Mouse (Mus musculus): ENCODE measurements around the gene 4930539E08Rik.

The 4930539E08Rik gene

DNA sequence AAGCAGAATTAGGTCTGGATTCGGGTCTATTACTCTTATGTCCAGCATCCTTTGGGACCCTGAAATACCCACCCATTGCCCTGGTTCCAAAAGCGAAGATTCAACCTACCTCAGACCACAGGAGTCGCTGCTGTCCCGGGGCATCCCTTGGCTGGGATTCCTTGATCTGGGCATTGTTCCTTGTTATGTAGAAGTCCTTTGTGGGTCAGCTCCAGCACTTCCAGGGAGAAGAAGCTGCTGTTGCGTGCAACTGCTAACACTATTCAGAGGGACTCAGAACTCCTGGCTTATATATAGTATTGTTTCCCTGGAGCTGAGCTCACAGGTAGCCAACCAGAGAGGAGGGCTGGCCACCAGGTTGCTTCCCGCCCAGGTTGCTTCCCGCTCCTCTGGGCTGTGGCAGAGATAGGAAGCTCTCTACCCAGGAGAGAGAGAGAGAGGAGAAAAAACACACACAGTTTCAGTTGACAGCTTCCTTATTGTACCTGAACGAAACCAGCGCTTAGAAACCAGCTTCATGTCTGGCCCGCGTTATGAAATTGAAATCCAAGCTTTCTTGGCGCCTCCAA lies at the start of gene 4930539E08Rik:
4930539E08Rik (minus strand) TSS at position 265 of the 569 bp plus-strand sequence.
- DNase-seq (ENCODE audit: low read depth, low spot score), result no peak

DNA sequence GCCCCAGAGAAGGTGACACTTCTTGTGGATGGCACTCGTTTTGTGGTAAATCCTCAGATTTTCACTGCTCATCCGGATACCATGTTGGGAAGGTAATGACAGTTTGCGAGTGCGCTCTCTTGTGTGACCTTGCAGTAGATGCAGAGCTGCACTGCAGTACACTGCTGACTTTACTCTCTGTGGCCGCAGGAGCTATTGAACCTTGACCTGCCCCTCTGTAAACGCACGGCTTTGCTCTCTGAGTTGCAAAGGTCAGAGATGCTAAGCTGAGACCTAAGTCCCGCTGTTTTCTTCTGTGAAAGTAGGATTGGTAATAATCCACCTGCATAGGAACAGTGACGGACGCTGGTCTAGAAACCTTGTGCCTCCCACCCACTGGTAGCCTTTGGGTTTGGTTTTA lies 46.5 kb upstream of the 4930539E08Rik start:
- DNase-seq (ENCODE audit: low read depth, low spot score), result no peak

DNA sequence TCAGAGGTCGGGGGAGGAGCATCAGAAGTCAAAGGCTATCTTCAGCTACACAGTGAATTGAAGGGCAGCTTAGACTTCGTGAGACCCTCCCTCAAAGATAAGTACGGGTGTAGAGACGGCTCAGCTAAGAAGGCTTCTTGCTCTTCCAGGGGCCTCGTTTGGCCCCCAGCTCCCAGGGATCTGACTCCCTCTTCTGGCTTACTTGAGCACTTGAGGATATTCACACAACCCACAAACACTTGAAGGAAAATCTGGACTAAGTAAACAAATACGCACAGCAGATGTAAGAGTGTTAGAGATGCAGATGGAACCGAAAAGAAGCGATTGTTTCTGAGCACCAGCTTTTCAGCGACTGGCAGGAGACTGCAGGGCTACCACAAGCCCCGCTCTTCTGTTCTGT lies 45.5 kb upstream of the 4930539E08Rik start:
- DNase-seq (ENCODE audit: low read depth, low spot score), result no peak

DNA sequence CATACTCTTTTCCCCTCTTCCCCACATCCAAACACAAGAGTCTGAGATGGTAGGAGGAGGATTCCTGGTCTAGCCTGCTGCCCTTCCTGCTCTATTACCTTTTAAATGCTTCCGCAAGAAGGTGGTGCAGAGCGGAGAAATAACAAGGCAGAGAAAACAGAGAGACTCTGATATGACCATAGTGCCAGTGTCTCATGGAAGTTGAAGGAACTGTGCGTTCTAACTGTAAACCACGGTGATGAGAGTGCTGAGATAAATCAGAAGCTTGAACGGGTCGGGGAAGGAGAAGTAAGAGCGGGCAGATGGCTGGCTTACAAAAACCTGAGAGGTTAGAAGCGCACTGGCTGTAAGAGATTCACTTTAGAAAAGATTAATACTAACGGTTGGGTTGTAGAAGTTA lies 39.3 kb upstream of the 4930539E08Rik start:
- DNase-seq (ENCODE audit: low read depth, low spot score), result no peak

DNA sequence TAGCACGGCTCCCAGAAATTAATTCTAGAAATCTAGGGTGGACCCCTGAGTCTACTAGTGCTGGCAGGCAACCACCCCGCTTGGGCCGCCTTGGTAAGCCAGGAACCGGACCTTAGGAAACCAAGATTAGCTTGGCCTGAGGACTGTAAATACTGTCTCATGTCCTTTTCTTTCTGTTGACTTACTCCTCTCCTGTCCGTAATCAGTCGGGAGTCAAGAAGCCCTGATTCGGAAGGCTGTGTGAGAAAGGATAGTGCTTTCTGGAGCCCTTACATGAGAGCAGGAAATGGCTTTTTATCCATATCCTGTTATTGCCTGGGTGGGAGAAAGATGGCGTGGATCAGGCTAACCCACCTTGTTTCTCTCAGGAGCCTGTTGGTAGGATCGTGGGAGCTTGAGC lies 38.1 kb upstream of the 4930539E08Rik start:
- DNase-seq (ENCODE audit: low read depth, low spot score), result no peak

DNA sequence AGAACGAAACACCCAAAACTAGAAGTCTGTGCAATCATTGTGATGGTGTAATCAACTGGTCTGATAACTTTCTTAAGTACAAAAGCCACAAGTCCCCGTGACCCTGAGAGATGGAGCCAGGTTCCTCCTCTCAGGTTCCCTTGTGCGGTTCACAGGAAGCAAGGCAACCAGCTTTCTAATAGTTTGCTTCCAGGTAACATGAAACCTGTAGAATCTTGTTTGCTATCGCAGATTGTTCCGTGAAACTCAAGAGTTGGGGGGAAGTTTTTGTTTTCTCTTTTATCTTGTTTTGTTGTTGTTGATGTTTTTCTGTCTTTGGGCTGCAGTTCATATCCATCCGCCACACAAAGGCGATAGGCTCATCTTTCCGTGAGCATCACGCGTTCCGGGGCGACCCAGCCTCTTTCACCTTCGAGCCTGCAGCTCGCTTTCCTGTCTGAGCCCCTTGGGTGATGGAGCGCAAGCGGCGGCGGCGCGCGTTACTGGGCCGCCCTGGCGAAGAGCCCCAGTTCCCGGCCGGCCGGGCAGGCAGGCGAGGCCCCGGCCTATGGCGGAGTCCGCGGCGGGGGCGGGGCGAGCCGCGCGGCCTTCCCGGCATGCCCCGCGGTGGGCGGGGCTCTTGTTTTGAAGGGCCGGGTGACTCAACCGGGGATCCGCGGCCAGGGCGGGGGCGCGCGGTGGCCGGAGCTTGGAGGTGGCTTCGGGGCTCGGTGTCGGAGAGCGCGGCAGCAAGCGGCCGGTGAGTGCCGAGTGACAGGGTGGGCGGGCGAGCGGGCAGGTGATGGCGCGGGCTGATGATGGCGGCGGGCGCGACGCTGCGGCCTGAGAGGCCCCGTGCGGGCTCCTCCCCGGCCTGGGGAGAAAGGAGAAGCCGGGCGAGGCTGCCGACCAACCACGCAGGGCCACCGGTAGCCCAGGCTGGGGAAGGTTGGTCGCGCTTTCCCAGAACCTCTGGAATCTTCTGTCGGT lies 37.0 kb upstream of the 4930539E08Rik start, which contains the start of gene Kctd20:
Kctd20 (plus strand) TSS at position 120 of the 969 bp plus-strand sequence.
- DNase-seq (ENCODE audit: low read depth, low spot score), result peak; percentile 84

DNA sequence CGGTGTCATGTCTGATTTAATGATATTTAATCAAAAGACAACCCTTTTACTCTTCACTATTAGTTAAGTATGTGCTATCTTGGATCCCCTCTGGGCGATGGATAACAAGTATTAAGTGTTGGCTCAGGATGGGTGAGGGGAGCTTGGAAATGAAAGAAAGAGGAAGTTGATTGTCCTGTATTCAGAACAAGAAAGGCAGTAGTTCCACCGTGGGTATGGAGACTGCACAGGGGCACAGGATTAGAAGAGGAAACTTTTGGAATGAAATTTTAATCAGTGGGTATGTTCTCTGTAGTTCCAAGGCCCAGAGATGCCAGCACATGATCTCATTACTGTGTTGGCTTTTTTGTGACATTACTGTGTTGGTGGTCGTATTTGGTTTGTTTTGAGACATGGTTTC lies 35.6 kb upstream of the 4930539E08Rik start:
- no peak for DNase-seq (ENCODE audit: low read depth, low spot score)

DNA sequence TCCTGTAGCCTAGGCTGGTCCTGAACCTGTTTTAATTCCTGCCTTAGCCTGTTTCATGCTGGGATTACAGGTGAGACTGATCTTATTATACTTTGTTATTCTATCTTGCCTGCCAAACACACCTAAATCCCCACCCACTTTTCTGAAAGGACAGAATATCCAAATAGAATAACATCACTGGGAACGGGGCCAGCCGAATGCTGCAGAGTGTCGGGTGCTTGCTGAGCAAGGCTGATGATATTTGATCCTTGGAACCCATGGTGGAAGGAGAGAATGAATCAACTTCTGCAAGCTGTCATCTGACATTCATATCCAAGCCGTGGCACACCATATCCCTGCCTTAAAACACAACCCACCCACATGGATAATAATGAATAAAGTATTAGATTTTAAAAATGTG lies 33.5 kb upstream of the 4930539E08Rik start:
- no peak for DNase-seq (ENCODE audit: low read depth, low spot score)

DNA sequence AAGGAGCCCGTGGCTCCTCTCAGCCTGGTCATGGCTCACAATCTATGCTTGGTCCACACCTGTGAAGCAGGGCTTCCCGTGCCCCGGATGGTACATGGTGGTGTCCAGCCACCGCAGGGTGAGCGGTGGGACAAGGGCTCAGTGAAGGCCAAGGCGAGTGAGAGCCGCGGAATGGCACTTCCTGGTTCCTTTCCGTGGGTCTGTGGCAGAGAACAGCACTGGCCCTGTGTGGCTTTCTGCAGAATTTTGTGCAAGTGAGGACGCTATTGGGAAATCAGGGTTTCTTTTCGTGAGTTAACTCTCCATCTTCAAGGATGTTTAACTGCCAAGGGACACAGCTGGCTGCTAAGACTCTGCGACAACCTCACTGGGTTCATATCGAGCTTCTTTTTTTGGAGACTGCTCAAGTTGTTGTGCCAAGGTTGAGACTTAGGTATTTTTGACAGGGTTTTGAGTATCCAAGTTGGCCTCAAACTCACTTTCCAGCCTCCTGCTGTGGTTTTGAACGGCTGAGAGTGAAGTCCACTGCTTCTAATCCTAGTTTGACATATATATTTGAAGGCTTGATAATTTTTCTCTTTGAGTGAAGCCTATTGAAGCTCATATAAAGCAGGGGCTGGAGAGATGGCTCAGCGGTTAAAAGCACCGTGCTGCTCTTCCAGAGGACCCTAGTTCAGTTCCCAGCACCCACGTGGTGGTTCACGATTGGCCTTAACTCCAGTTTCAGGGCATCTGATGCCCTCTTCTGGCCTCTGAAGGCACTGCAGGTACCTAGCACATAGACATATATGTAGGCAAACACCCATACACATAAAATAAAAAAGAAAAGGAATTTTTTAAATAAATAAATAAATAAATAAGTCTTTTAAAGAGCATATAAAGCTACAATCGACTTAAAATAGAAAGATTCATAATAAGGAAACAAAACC lies 32.2 kb upstream of the 4930539E08Rik start:
- no peak for DNase-seq (ENCODE audit: low read depth, low spot score)

DNA sequence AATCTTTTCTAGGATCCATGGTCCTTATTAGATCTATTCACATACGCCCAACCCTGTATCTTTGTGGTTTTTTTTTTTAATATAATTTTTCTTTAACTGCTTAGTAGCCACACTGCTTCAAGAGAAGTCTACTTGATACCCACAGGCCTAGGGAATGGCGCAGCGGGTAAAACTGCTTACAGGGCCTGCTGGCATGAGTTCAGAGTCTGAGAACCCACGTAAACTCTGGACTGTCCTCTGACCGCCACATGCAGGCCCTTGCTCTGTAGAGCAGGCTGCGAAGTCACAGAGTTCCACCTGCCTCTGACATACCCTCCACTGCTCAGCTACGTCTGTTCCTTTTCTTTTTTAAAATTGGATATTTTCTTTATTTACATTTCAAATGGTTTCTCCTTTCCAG lies 29.4 kb upstream of the 4930539E08Rik start:
- no peak for DNase-seq (ENCODE audit: low read depth, low spot score)

DNA sequence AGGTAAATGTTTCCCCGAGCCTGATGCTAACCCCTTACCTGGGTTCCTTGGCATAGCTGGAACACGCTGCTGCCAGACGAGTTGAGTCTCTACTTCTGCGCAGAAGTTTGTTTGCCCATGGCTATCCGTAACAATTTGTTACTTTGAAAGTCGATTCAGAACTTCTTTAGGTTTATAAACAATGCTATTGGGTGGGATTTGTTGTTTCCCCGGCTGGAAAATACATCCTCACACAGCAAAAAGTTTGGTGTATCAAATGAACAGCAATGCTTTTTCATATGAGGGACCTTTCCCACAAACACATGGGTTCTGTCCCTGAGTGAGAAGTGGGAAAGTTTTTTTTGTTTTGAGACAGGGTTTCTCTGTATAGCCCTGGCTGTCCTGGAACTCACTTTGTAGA lies 28.6 kb upstream of the 4930539E08Rik start, which contains the start of gene Pxt1:
Pxt1 (minus strand) TSS at position 101 of the 400 bp plus-strand sequence.
- no peak for DNase-seq (ENCODE audit: low read depth, low spot score)

DNA sequence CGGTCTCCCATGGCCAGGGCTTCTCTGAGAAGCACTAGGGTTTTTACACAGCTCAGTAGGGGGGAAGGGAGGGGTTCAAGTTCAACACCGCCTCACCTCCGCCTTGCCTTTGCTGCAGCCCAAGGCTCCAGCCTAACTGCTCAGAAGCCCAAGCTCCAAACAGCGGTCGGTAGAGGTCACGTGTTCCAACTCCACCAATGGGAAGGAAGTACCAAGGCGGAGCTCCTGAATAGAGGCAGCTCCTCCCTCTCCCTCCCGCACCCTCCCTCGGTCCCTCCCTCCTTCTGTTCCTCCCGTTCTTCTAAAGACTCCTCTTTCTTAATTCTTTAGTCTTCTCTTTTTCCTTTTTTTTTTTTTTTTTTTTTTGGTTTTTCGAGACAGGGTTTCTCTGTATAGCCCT lies 27.0 kb upstream of the 4930539E08Rik start:
- DNase-seq (ENCODE audit: low read depth, low spot score), result no peak

DNA sequence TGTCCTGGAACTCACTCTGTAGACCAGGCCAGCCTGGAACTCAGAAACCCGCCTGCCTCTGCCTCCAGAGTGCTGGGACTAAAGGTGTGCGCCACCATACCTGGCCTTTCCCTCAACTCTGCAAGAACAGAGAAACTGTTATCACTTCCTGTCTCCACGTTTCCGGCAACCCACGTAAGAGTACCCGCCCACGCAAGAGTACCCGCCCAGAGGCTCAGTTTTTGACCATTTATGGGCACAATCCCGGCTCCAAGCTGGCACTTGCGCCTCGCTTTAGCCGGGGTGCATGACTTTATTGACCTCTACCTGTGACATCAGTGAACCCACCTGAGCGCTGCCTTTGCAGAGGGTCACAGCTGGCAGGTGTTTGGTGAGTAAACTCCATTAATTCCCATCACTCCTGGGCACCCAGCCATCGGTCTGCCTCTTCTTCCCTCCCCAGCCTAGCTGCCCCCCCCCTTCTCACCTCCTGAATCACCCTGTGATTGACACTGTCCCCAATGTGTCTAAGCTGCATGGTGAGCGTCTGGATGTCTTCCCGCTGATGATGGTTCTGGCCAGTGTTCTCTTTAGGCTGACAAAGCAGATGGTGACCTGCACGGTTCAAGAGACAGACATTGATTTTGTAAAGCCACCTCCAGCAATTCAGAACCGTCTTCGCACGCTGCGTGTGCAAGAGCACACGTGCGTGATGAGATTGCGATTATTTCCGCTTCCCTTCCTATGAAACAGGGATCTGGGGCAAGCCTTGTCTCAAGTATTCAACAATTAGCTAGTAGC lies 25.8 kb upstream of the 4930539E08Rik start:
- no peak for DNase-seq (ENCODE audit: low read depth, low spot score)

DNA sequence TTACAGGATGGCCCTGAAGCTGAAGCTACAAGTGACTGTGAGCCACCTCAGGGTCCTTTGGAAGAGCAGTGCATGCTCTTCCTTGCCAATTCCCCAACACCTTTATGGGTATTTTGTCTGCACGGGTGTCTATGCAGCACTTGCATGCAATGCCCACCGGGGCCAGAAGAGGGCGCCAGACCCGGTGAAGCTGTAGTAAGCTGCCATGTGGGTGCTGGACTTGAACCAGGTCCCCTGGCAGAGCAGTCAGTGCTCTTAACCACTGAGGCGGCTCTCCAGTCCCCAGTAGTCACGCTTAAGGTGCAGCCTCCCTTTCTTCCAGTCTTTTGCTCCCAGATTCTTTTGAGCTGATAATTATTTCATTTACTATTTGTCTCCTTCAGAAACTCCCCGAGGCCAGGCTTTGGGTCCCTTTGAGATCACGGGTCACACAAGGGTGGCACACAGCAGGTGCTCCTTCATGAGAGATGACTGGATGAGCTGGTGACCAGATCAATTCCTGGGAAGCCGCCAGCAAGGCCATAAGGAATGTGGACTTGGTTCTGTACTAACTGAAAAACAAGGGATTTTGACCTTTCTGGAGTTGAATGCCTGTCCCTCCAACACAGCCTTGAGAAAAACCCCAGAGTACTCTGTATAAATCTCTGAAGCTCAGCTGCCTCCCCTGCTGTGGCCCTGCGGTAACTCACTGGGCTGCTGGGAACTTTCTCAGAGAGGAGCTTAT lies 21.7 kb upstream of the 4930539E08Rik start:
- DNase-seq (ENCODE audit: low read depth, low spot score), result no peak

DNA sequence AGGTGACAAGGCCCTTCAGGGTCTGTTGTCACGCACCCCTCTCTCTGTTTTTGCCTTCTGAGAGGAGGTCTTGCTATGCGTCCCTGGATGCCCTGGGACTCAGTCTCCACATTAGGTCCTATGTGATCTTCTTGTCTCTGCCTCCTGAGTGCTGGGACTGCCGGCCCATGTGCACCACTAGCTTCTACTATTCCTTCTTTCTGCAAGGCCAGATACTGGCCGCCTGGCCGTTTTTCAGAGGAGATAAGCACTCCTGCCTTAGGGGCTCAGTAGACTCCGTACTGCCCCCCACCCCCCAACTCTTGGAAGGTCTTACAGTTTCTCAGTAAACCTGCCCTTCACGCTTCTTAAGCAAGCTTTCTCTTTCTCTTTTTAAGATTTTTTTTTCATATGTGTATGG lies 21.0 kb upstream of the 4930539E08Rik start:
- no peak for DNase-seq (ENCODE audit: low read depth, low spot score)

DNA sequence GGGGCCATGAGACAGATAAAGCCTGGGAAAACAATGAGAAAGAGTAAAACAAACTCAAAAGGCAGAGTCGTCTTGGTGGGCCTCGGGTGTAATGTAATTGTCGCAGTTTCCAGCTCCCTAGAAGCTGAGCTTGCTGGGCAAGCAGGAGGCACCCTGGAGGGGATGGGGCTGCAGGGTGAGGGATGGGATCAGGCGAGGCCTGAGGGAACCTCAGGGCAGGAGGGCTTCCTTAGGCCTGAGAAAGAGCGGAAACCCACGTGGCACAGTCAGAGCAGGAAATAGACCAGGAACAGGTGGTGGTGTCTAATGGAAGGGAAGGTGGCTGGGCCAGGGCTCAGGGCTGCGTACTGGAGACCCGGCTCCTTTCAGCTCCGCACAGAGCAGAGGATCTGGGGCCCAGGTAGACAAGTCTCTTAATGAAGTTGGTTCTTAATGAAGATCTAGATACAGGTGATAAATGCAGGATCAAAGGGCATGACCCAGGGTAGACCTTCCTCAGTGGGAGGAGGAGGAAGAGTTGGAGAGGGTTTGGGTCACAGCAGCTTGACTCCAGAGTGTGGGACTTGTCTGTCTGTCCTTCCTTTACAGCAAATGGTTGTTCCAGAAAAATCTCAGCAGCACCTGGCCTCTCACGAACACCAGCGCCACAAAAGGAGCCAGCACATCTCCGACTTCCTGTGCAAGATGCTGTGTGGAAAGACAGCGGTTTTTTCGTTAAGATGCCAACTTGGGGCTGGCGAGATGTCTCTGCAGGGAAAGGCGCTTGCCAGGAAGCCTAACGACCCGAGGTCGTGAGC lies 19.2 kb upstream of the 4930539E08Rik start:
- no peak for DNase-seq (ENCODE audit: low read depth, low spot score)

DNA sequence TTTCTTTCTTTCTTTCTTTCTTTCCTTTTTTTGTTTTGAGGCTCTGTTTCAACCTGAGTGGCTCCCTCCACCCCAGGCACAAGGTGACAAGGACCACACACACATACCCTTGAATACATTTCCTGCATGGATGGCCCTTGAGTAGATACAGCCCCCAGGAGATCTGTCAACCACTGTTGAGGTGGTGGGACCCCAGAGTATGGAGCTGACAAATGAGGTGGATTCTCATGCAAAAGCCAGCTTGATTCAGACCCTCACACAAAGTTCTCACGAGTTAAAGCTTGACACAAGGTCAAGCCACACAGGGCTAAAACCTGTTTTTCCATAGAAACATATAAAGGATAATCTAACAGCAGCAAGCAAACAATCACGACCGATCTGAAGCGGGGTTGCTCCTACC lies 17.1 kb upstream of the 4930539E08Rik start:
- no peak for DNase-seq (ENCODE audit: low read depth, low spot score)

DNA sequence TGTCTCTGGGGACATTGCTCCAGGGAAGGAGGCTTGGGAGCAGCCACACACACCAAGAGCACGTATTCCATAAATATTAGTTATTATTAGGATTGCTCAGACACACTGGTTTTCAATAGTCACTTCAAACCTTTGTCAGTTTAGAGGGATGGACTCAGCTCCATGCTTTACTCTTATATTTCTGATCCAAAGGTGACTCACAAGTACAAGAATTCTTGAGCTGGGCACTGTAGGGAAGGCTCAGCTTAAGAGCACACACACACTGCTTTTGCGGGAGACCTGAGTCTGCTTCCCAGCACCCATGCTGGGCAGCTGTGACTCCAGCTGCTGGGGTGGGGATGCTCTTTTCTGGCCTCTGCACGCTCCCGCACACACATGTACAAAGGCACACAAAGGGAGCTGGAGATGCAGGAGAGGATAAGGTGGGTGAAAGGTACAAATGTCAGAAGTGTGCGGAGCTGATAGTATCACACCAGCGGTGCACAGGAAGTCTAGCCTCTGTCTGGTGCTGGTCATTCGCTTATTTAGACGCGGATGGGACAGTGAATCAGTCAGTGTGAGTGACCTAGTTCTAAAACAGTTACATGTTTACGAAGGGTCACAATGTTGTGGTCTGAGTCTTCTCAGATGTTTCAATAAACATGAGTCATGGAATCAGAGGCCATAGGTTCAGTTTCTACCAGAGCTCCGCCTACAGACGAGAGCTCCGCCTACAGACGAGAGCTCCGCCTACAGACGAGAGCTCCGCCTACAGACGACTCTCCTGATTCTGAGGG lies 16.5 kb upstream of the 4930539E08Rik start:
- DNase-seq (ENCODE audit: low read depth, low spot score), result no peak
